Mouse (Mus musculus): Measurements from ENCODE around the gene Olfr126. TPM values are rescaled to one million over a fixed set of nuclear protein-coding genes. Genes with fewer than 3 reads are reported as not detected.

The Olfr126 gene
- not detected for total RNA-seq (2023)

GRCm38 (mm10) chr17:37847183-37847582 lies at the start of gene Olfr126:
Gene Olfr126, plus strand, starts transcription at chr17:37847483.

DNA sequence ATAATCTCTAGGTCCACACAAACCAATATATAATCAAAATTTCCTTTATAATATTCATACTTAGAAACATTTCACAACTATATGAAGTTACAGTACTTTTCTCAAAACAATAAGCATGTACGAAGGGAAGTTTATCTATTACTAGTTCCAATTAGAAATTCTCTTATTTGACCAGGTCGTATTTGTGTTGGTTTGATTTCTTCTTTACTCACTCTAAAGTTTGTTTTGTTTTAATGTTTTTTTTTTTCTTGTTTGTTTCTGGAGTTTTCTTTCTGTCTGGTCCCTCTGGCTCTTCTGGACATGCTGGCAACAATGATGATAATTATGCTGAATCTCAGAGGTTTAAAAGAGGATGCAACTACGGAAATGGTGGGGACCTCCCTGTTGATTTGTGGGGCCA lies 47.7 kb upstream of the Olfr126 start, which contains the start of gene Olfr124:
Gene Olfr124, plus strand, starts transcription at position 301 of the 400 bp plus-strand sequence.

GRCm38 (mm10) chr17:37832649-37833048 lies 14.6 kb upstream of the Olfr126 start, which contains the start of gene Olfr125:
Gene Olfr125, plus strand, starts transcription at chr17:37832949.

DNA sequence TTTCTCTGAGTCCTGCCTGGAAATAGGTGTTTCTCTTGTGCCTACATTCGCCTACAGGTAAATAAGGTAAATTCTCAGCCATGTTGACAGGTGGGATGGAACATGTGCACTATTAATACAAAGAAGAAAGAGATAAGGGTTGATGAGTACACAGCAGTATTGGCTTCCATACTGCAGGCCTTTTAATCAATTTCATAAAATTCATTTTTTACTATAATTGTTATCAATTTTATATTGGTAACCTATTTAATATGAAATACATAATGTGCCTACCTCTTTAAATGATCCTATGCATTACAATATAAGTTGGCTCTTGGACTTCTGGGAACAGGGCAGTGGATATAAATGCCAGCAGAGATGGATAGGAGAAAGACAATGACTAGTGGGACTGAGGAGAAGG lies 52.9 kb downstream of the Olfr126 start, which contains the start of gene Olfr127:
Gene Olfr127, plus strand, starts transcription at position 301 of the 400 bp plus-strand sequence.

Other genes starting within 250 kb of the Olfr126 start
- gene Olfr115, start 220.4 kb upstream of the Olfr126 start, total RNA-seq (2023) = not detected
- gene Olfr116, start 220.3 kb upstream of the Olfr126 start, total RNA-seq (2023) = not detected
- not detected for gene Olfr117, start 183.7 kb upstream of the Olfr126 start, total RNA-seq (2023)
- not detected for gene Olfr118, start 180.5 kb upstream of the Olfr126 start, total RNA-seq (2023)
- gene Olfr119, start 150.9 kb upstream of the Olfr126 start, total RNA-seq (2023) = not detected
- gene Olfr120, start 125.7 kb upstream of the Olfr126 start, total RNA-seq (2023) = not detected
- gene Olfr121, start 98.6 kb upstream of the Olfr126 start, total RNA-seq (2023) = not detected
- gene Olfr122, start 78.9 kb upstream of the Olfr126 start, total RNA-seq (2023) = not detected
- not detected for gene Olfr123, start 54.0 kb upstream of the Olfr126 start, total RNA-seq (2023)
- not detected for gene Olfr124, start 47.6 kb upstream of the Olfr126 start, total RNA-seq (2023)
- not detected for gene Olfr125, start 14.5 kb upstream of the Olfr126 start, total RNA-seq (2023)
- gene Olfr127, start 53.0 kb downstream of the Olfr126 start, total RNA-seq (2023) = not detected
- gene Olfr128, start 73.1 kb downstream of the Olfr126 start, total RNA-seq (2023) = not detected
- not detected for gene Olfr761, start 105.6 kb downstream of the Olfr126 start, total RNA-seq (2023)
- not detected for gene Olfr129, start 212.6 kb downstream of the Olfr126 start, total RNA-seq (2023)
- not detected for gene Olfr130, start 216.4 kb downstream of the Olfr126 start, total RNA-seq (2023)
- gene Olfr131, start 241.2 kb downstream of the Olfr126 start, total RNA-seq (2023) = not detected

Data from T-cell, adult 66 days (primary cell).